Mouse (Mus musculus) ES-CJ7 (cell line): ENCODE data around the gene Neurl2.

Source experiments
- DNase-seq: peaks from one replicate; pipeline ENCODE4 v3.0.0; 2011; ENCODE audit warnings: low read depth, low spot score

Neurl2 gene

GRCm38 (mm10) chr2:164817206-164817605 is 16.1 kb downstream of the Neurl2 start:
- DNase-seq: no peak

- no peak for DNase-seq
These were observed 17.4 kb downstream of the Neurl2 start for GRCm38 (mm10) chr2:164815821-164816220.

- no peak for DNase-seq
These were observed 17.9 kb downstream of the Neurl2 start for GRCm38 (mm10) chr2:164815348-164815747.

GRCm38 (mm10) chr2:164813557-164813956 is 19.7 kb downstream of the Neurl2 start:
- no peak for DNase-seq

GRCm38 (mm10) chr2:164806614-164807013 is 26.6 kb downstream of the Neurl2 start:
- no peak for DNase-seq

GRCm38 (mm10) chr2:164805332-164805718 is 27.9 kb downstream of the Neurl2 start:
- no peak for DNase-seq

GRCm38 (mm10) chr2:164804533-164805331 is 28.5 kb downstream of the Neurl2 start, which contains the start of the genes Acot8 and Zswim3:
Gene Acot8, minus strand, starts transcription at chr2:164804882.
Gene Zswim3, plus strand, starts transcription at chr2:164805098.
- DNase-seq: peak; percentile 100

GRCm38 (mm10) chr2:164803921-164804313 is 29.3 kb downstream of the Neurl2 start:
- no peak for DNase-seq

- DNase-seq: no peak
These were observed 29.9 kb downstream of the Neurl2 start for GRCm38 (mm10) chr2:164803201-164803920.

- DNase-seq: no peak
These were observed 32.8 kb downstream of the Neurl2 start for GRCm38 (mm10) chr2:164800252-164801004.

GRCm38 (mm10) chr2:164798554-164798953 is 34.7 kb downstream of the Neurl2 start:
- peak; percentile 73 for DNase-seq

- DNase-seq: no peak
These were observed 37.4 kb downstream of the Neurl2 start for GRCm38 (mm10) chr2:164795868-164796267.

GRCm38 (mm10) chr2:164794293-164794692 is 39.0 kb downstream of the Neurl2 start:
- DNase-seq: peak; percentile 91

GRCm38 (mm10) chr2:164793772-164794171 is 39.5 kb downstream of the Neurl2 start:
- DNase-seq: peak; percentile 73

GRCm38 (mm10) chr2:164793236-164793635 is 40.0 kb downstream of the Neurl2 start:
- peak; percentile 85 for DNase-seq

- DNase-seq: no peak
These were observed 40.7 kb downstream of the Neurl2 start for GRCm38 (mm10) chr2:164792400-164793190.

- DNase-seq: no peak
These were observed 41.4 kb downstream of the Neurl2 start for GRCm38 (mm10) chr2:164791841-164792261.

GRCm38 (mm10) chr2:164790451-164790850 is 42.8 kb downstream of the Neurl2 start:
- no peak for DNase-seq

- peak; percentile 63 for DNase-seq
These were observed 44.8 kb downstream of the Neurl2 start for GRCm38 (mm10) chr2:164788411-164788810.

- DNase-seq: no peak
These were observed 45.5 kb downstream of the Neurl2 start for GRCm38 (mm10) chr2:164787779-164788178.

GRCm38 (mm10) chr2:164787032-164787431 is 46.2 kb downstream of the Neurl2 start:
- DNase-seq: no peak
